Comparison of ENCODE assay signal across 14 mouse cellular contexts in genomic region chr7:100656739-100657138, GRCm38 (mm10). TPM values are rescaled to one million over a fixed set of nuclear protein-coding genes. Genes with fewer than 3 reads are reported as not detected.
DNase-seq lines count a peak whose midpoint lies in the region; TF ChIP-seq lines count a peak whose summit lies in the region.
"Had no signal": no experiment of that assay in that cellular context is flagged by ENCODE, and none has a peak within 500 bp of the region (broad histone marks: within the 10 kb centered on the region; RNA-seq: fewer than 3 reads in every experiment).

No protein-coding gene starts in this region.

- peak overlapping the region; percentile 77 for H3K27ac ChIP-seq in gastrocnemius, adult 2 months
- peak overlapping the region; percentile 96 for H3K27ac ChIP-seq in cortical plate, adult 2 months (ENCODE audit: insufficient read depth, low read length)
- H3K27ac ChIP-seq: embryonic facial prominence, embryonic 10.5 days; liver, embryonic 14.5 days had no signal

- peak overlapping the region; percentile 31; the same call in 1 of the 2 replicates for H3K4me3 ChIP-seq in gastrocnemius, adult 2 months
- peak overlapping the region; percentile 44 for H3K4me3 ChIP-seq in cortical plate, adult 2 months (ENCODE audit: insufficient read depth, low read length)
- H3K4me3 ChIP-seq: embryonic facial prominence, embryonic 10.5 days; heart, embryonic 12.5 days had no signal

- H3K4me1 ChIP-seq in cortical plate, adult 2 months (ENCODE audit: control insufficient read depth, insufficient read depth, low read length) = no peaks in the 10 kb centered on the region

- no peak for TF ChIP-seq CTCF in gastrocnemius, adult 2 months (IDR thresholded peaks at IDR 0.05)
- no peak for TF ChIP-seq CTCF in cortical plate, adult 2 months (IDR thresholded peaks at IDR 0.05; ENCODE audit: extremely low read depth, insufficient read depth, low read length)

- DNase-seq in gastrocnemius, adult 2 months = peak; percentile 64
- DNase-seq in gastrocnemius, postnatal 36 days = no peak
- DNase-seq in left cerebral cortex, adult 11 months (ENCODE audit: low spot score) = peak; percentile 46
- no peak for DNase-seq in left cerebral cortex, postnatal 36 days (ENCODE audit: low spot score in 2 of 2)
- DNase-seq in Muller cell, postnatal 12 days (ENCODE audit: inconsistent ontology term) = peak; percentile 81
- DNase-seq in lung, adult 18-20 months = no peak
- DNase-seq: adrenal gland, postnatal 36 days; kidney, adult 8-10 months; right cerebral cortex, postnatal 14 days had no signal

- intact Hi-C loops in gastrocnemius, adult 2 months (cut with DNase I) = no loop called here
- intact Hi-C loops in gastrocnemius, postnatal 36 days (cut with DNase I) = no loop called here
- intact Hi-C loops in left cerebral cortex, postnatal 36 days (cut with DNase I) = no loop called here

- peak; percentile 35; the same call in 1 of the 2 replicates for TF ChIP-seq POLR2A in cortical plate, adult 2 months (IDR thresholded peaks at IDR 0.05; ENCODE audit: extremely low read depth, insufficient read depth, low read length)

RNA-seq across cellular contexts. Expression of gene Plekhb1, which starts 5.5 kb away (rescaled TPM):
- total RNA-seq in gastrocnemius, adult 2 months (2021) = 10 to 100 TPM; 29.7 to 48.8 TPM
- 10 to 100 TPM; 24.3 to 27.6 TPM for total RNA-seq in gastrocnemius, postnatal 36 days (2021)
- 100 to 1,000 TPM; 131 to 184 TPM for total RNA-seq in left cerebral cortex, postnatal 36 days (2021)
- 567 and 661 TPM in 2 replicates for polyA plus RNA-seq in cortical plate, adult 2 months (2012; rRNA removed)
- total RNA-seq: hematopoietic stem cell, adult 5-6 weeks had no signal

RNA-seq across cellular contexts. Expression of gene Mrpl48, which starts 48.6 kb away (rescaled TPM):
- 10 to 100 TPM; 55.0 to 60.2 TPM for total RNA-seq in gastrocnemius, adult 2 months (2021)
- 10 to 100 TPM; 54.6 to 60.6 TPM for total RNA-seq in gastrocnemius, postnatal 36 days (2021)
- total RNA-seq in left cerebral cortex, postnatal 36 days (2021) = 10 to 100 TPM; 65.4 to 75.2 TPM
- 82.6 and 84.8 TPM in 2 replicates for polyA plus RNA-seq in cortical plate, adult 2 months (2012; rRNA removed)

RNA-seq across cellular contexts. Expression of gene Rab6a, which starts 49.5 kb away (rescaled TPM):
- total RNA-seq in gastrocnemius, adult 2 months (2021) = 10 to 100 TPM; 64.9 to 67.6 TPM
- 10 to 100 TPM; 53.8 to 59.7 TPM for total RNA-seq in gastrocnemius, postnatal 36 days (2021)
- total RNA-seq in left cerebral cortex, postnatal 36 days (2021) = 100 to 1,000 TPM; 395 to 423 TPM
- polyA plus RNA-seq in cortical plate, adult 2 months (2012; rRNA removed) = 319 and 331 TPM in 2 replicates

RNA-seq across cellular contexts. Expression of gene Fam168a, which starts 49.7 kb away (rescaled TPM):
- 10 to 100 TPM; 43.6 to 44.3 TPM for total RNA-seq in gastrocnemius, adult 2 months (2021)
- total RNA-seq in gastrocnemius, postnatal 36 days (2021) = 10 to 100 TPM; 33.8 to 37.1 TPM
- 100 to 1,000 TPM; 240 to 242 TPM for total RNA-seq in left cerebral cortex, postnatal 36 days (2021)
- polyA plus RNA-seq in cortical plate, adult 2 months (2012; rRNA removed) = 123 and 126 TPM in 2 replicates

Comparison
In these comparisons a context has a peak if more than half of its experiments do, and no peak if none do; other contexts are left out.
1. DNase-seq: peak in gastrocnemius, adult 2 months (single experiment), left cerebral cortex, adult 11 months (single experiment) and Muller cell, postnatal 12 days (single experiment); none in gastrocnemius, postnatal 36 days (0 of 2), left cerebral cortex, postnatal 36 days (0 of 2) and lung, adult 18-20 months (0 of 2).
2. RNA of gene Rab6a, which starts 49.5 kb away (total RNA-seq): 395 to 423 TPM in left cerebral cortex, postnatal 36 days; 64.9 to 67.6 TPM in gastrocnemius, adult 2 months and 53.8 to 59.7 TPM in gastrocnemius, postnatal 36 days; every median in the first group is over 4 times any median in the second.